8 mouse cellular contexts compared by ENCODE assay signal in the genomic region with DNA sequence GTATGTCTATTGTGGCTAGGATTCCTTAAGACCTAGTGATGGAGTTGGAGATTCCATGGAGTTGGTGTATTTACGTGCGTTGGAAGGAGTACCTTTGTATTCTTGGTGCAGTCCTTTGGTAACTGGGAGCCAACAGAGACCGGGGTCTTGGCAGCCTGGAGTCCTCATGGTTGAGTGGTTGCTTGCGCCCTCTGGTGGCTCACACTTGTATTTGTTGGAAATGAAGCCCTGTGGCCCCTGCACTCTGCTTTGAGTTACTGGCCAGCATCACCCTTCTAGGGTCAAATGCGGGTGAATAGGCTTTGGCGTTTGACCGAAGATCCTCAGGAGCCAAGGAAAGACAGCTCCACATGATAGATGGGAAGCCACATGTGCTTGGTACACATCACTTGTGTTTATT.
DNase-seq lines count a peak whose midpoint lies in the region; ATAC-seq lines count a peak whose summit lies in the region.

No protein-coding gene starts in this region.

- no peaks in the 10 kb centered on the region for H3K27me3 ChIP-seq in midbrain, embryonic 16.5 days (ENCODE audit: control insufficient read depth, insufficient read depth, low read depth, low read length)

- H3K4me3 ChIP-seq in midbrain, embryonic 16.5 days (ENCODE audit: low read depth, low read length) = no peak overlapping the region

- no peak overlapping the region for H3K9ac ChIP-seq in midbrain, embryonic 16.5 days (ENCODE audit: low read depth, low read length)

- H3K9me3 ChIP-seq in midbrain, embryonic 16.5 days (replicated peaks; ENCODE audit: control insufficient read depth, low read length, poor library complexity, severe bottlenecking) = no peaks in the 10 kb centered on the region

- no peaks in the 10 kb centered on the region for H3K4me1 ChIP-seq in midbrain, embryonic 16.5 days (ENCODE audit: control insufficient read depth, insufficient read depth, low read length)

- ATAC-seq in midbrain, embryonic 16.5 days = 0 out of 2 replicates have a peak, but pooled peaks have one; percentile 42

- intact Hi-C loops in left cerebral cortex, postnatal 10 days (cut with DNase I) = loop anchor here (2.0 kb wide), 1 partner anchor 106 kb away; no protein-coding TSS in a partner anchor

- no peak overlapping the region for H3K27ac ChIP-seq in midbrain, embryonic 16.5 days (ENCODE audit: low read length)

- H3K36me3 ChIP-seq in midbrain, embryonic 16.5 days (ENCODE audit: control insufficient read depth, insufficient read depth, low read length) = no peaks in the 10 kb centered on the region

- H3K4me2 ChIP-seq in midbrain, embryonic 16.5 days (ENCODE audit: low read length) = no peak overlapping the region

- WGBS in midbrain, embryonic 16.5 days = 38% methylated on average over 7 of the region's 7 CpGs

- peak; percentile 11 for DNase-seq in ovary, adult 18-20 months (ENCODE audit: low spot score)
- no peak for DNase-seq in ovary, postnatal 10 days (ENCODE audit: low spot score)
- DNase-seq in cerebellum, adult 18-20 months = peak; percentile 57 to 75
- DNase-seq in forelimb bud, embryonic 11.5 days (ENCODE audit: low read depth, low spot score) = peak; percentile 68
- DNase-seq in induced T-regulatory cell, adult 2 months (ENCODE audit: low read depth) = peak; percentile 58
- peak; percentile 8 to 70 for DNase-seq in left cerebral cortex, postnatal 10 days (ENCODE audit: extremely low spot score in 1 of 2, low spot score in 2 of 2)
- peak; percentile 37 for DNase-seq in thymus, postnatal 25 days
